Mouse (Mus musculus) E14TG2a.4 (cell line): Measurements from ENCODE around the gene Scmh1.

Experiments used
- H3K27me3 ChIP-seq: 2 replicates; pipeline ENCODE4 v1.6.1; 2014; ENCODE audit warnings: low read length, control low read depth; ENCODE audit not compliant: insufficient read depth
- H3K36me3 ChIP-seq: 2 replicates; pipeline ENCODE4 v1.6.1; 2014; ENCODE audit warnings: low read length, control low read depth; ENCODE audit not compliant: insufficient read depth
- H3K4me1 ChIP-seq: replicated peaks from 2 replicates; pipeline ENCODE4 v1.6.1; 2014; ENCODE audit warnings: low read depth, low read length, control low read depth
- H3K4me3 ChIP-seq: replicated peaks from 2 replicates; pipeline ENCODE4 v1.5.1; 2014; ENCODE audit warnings: mild to moderate bottlenecking, low read length
- H3K9me3 ChIP-seq: 2 replicates; pipeline ENCODE4 v1.6.1; 2014; ENCODE audit warnings: low read length, control low read depth
- CTCF ChIP-seq: conservative IDR thresholded peaks from 2 replicates; pipeline ENCODE4 v1.5.1; 2014; ENCODE audit warnings: low read length
- NANOG ChIP-seq: IDR thresholded peaks from 2 replicates; pipeline ENCODE4 v1.6.1; 2014; ENCODE audit warnings: borderline replicate concordance, low read length, mixed read lengths
- POU5F1 ChIP-seq: IDR thresholded peaks from 2 replicates; pipeline ENCODE4 v1.6.1; 2014; ENCODE audit warnings: low read length, borderline replicate concordance

Scmh1 gene

DNA sequence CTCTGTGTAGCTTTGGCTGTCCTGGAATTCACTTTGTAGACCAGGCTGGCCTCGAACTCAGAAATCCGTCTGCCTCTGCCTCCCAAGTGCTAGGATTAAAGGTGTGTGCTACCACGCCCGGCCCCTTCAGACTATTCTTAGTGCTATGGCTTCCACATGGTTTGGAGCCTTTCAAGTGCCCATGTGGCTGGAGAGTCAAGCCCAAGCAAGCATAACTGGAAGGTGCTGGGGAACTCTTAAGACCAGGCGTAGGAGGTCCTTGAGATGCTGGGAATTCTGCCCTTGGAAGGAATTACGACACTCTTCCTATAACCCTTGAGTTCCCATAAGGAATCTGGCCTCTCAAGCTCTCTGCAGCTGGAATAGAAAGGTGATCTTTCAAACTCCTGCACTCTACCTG, 151.5 kb downstream of the Scmh1 start:
- Histone ChIP-seq H3K9me3 (no peaks in the 10 kb centered on the region), H3K27me3 (no peaks in the 10 kb centered on the region), H3K36me3 (peaks cover 98% of the 10 kb centered on the region), H3K4me3 (no peak overlapping the region), H3K4me1 (peaks cover 9% of the 10 kb centered on the region)
- TF ChIP-seq CTCF (no peak), NANOG (no peak), POU5F1 (no peak)

DNA sequence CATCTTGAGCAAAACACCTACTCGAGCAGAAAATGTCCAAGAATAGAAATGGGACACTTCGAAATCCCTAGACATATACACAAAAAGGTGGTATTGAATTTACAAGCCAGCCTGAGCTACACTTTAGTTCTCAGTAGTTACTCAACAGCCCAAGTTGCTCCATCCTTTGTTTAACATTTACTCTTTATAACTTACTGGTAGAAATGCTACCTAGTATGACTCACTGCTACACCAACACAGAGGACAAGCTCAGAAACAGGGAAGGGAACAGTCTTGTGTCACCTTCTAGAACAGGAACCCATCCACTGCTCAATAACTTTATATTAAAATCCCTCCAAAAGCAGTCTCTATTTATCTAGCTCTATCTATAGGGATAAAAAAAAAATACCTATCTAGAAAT, 160.6 kb downstream of the Scmh1 start:
- TF ChIP-seq NANOG (no peak), CTCF (no peak), POU5F1 (no peak)
- Histone ChIP-seq H3K9me3 (no peaks in the 10 kb centered on the region), H3K36me3 (peaks cover 75% of the 10 kb centered on the region), H3K4me3 (no peak overlapping the region), H3K4me1 (peaks cover 46% of the 10 kb centered on the region), H3K27me3 (no peaks in the 10 kb centered on the region)

DNA sequence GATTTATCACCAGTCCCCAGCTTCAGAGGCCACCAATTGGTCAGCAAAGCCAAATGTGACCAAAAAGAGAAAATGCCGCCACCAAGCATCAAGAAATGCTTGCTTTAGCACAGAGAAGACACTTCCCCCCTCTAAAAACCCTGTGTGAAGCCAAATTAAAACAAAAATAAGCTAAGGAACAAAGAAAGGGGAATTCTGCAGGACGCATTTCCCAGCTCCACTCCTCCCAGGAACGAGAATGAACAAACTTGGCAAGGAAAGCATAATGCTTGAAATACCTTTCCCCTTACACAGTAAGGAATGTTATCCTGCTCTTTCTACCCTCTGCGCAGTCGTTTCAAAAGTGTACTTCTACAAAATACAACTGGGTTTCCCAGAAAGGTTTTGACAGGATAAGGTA, 162.9 kb downstream of the Scmh1 start:
- TF ChIP-seq CTCF (no peak), POU5F1 (no peak), NANOG (no peak)
- H3K4me1 ChIP-seq: peaks cover 52% of the 10 kb centered on the region
- H3K36me3 ChIP-seq: peaks cover 54% of the 10 kb centered on the region
- no peak overlapping the region for H3K4me3 ChIP-seq
- H3K27me3 ChIP-seq: peaks cover 4% of the 10 kb centered on the region
- H3K9me3 ChIP-seq: no peaks in the 10 kb centered on the region

DNA sequence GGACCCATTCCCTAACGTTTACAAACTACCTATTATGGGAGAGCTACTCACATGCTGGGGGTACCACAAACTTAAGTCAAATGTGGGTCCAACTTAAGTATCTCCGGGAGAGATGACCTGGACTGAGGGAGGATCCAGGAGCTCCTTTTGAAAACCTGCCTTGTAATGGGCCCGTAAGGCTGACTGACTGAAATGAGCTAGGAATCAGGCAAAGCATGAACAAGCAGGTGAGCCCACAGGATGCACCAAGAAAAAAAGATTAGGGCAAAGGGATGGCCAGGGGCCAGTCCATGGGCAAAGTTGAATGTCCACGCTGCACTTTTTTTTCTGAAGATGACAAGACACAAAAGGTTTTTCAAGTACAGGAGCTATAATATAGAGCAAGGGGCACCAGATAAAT, 163.9 kb downstream of the Scmh1 start:
- TF ChIP-seq NANOG (no peak), POU5F1 (no peak), CTCF (no peak)

GRCm38 (mm10) chr4:120569486-120570437, 164.7 kb downstream of the Scmh1 start, which contains the start of gene Ctps:
Gene Ctps, minus strand, starts transcription at chr4:120570276.
- TF ChIP-seq CTCF (no peak), NANOG (no peak), POU5F1 (no peak)
- peak within 1 kb of the TSS; percentile 92 for H3K4me3 ChIP-seq

More for the DNA sequence above, 163.9 kb downstream of the Scmh1 start:
- peaks cover 43% of the 10 kb centered on the region for H3K36me3 ChIP-seq
- peaks cover 4% of the 10 kb centered on the region for H3K27me3 ChIP-seq
- peaks cover 47% of the 10 kb centered on the region for H3K4me1 ChIP-seq
- H3K9me3 ChIP-seq: no peaks in the 10 kb centered on the region
- peak overlapping the region; percentile 92 for H3K4me3 ChIP-seq

GRCm38 (mm10) chr4:120570438-120571069, 165.5 kb downstream of the Scmh1 start:
- H3K4me1 ChIP-seq: peaks cover 39% of the 10 kb centered on the region
- peak overlapping the region; percentile 92 for H3K4me3 ChIP-seq
- H3K27me3 ChIP-seq: peaks cover 4% of the 10 kb centered on the region
- no peaks in the 10 kb centered on the region for H3K9me3 ChIP-seq
- peaks cover 28% of the 10 kb centered on the region for H3K36me3 ChIP-seq
- TF ChIP-seq NANOG: no peak
- TF ChIP-seq CTCF: no peak
- no peak for TF ChIP-seq POU5F1

More at GRCm38 (mm10) chr4:120569486-120570437, 164.7 kb downstream of the Scmh1 start, which contains the start of gene Ctps:
- peaks cover 42% of the 10 kb centered on the region for H3K4me1 ChIP-seq
- H3K36me3 ChIP-seq: peaks cover 36% of the 10 kb centered on the region
- H3K9me3 ChIP-seq: no peaks in the 10 kb centered on the region
- peaks cover 4% of the 10 kb centered on the region for H3K27me3 ChIP-seq

GRCm38 (mm10) chr4:120571070-120571464, 166.0 kb downstream of the Scmh1 start:
- Histone ChIP-seq H3K9me3 (no peaks in the 10 kb centered on the region), H3K36me3 (peaks cover 23% of the 10 kb centered on the region), H3K27me3 (peaks cover 4% of the 10 kb centered on the region), H3K4me3 (peak overlapping the region; percentile 92; the same call in 1 of the 2 replicates), H3K4me1 (peaks cover 39% of the 10 kb centered on the region)
- TF ChIP-seq POU5F1 (no peak), CTCF (no peak), NANOG (no peak)

DNA sequence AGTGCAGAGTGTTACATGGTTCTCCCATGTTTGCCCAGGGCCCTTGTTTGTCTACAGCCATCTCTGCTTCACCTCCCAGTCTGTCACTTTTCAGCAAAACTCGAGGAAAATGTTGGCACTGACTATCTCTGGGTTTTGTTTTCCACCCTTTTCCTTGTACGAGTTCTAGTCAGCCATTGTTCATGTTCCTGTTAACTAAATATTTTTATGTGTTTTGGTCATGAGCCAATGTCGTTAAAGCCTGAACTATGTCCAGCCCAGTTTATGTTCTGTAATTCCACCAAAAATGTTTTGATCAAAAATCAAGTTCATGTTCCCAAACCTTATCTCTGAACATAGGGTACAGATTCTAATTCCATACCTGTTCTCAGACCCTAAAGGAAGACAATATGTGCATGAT, 166.6 kb downstream of the Scmh1 start:
- H3K4me3 ChIP-seq: no peak overlapping the region
- no peaks in the 10 kb centered on the region for H3K9me3 ChIP-seq
- TF ChIP-seq NANOG (no peak), CTCF (no peak), POU5F1 (no peak)
- peaks cover 18% of the 10 kb centered on the region for H3K36me3 ChIP-seq
- peaks cover 4% of the 10 kb centered on the region for H3K27me3 ChIP-seq
- H3K4me1 ChIP-seq: peaks cover 34% of the 10 kb centered on the region
